Mouse (Mus musculus): ENCODE measurements around the gene Abo. TPM values are rescaled to one million over a fixed set of nuclear protein-coding genes. Genes with fewer than 3 reads are reported as not detected.
"Not testable (repeated sequence)": the region's sequence is repeated elsewhere in the genome, so short reads cannot be mapped to it uniquely, and the experiment has no call there.

The Abo gene
- polyA plus RNA-seq, 1 experiment from 2014 or later = not detected

DNA sequence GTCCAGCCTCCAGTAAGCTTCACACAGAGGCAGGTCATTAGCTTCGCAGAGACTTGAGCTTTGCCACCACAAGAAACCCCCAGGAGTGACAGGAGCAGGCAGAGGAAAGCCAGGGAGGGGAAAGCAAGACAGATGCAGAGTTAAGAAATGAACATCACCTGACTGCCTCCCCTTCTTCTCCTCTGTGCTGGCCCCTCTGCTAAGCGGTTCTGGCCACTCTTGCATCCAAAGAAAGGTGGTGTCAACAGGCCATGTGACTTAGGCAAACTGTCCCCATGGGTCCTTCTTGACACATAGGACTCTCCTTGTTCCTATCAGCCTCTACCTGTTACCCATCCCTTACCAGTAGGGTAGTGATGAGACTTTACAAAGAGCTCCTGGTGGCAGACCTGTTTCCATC lies 41.2 kb upstream of the Abo start:
- H3K9me3 ChIP-seq = no peaks in the 10 kb centered on the region
- H3K4me3 ChIP-seq = no peak overlapping the region

GRCm38 (mm10) chr2:26903311-26903710 lies 38.5 kb upstream of the Abo start:
- peaks cover 36% of the 10 kb centered on the region for H3K4me1 ChIP-seq
- H3K36me3 ChIP-seq (replicated peaks) = peaks cover 34% of the 10 kb centered on the region
- ATAC-seq (replicated peaks) = no peak
- 16% methylated on average over 7 of the region's 7 CpGs for WGBS
- H3K9ac ChIP-seq = peak overlapping the region; percentile 63
- peak overlapping the region; percentile 89 for H3K27ac ChIP-seq
- H3K27me3 ChIP-seq (replicated peaks) = no peaks in the 10 kb centered on the region
- peak overlapping the region; percentile 69 for H3K4me2 ChIP-seq
- H3K9me3 ChIP-seq = no peaks in the 10 kb centered on the region
- H3K4me3 ChIP-seq = peak overlapping the region; percentile 76

More for the DNA sequence above, 41.2 kb upstream of the Abo start:
- no peaks in the 10 kb centered on the region for H3K27me3 ChIP-seq (replicated peaks)
- H3K36me3 ChIP-seq (replicated peaks) = peaks cover 25% of the 10 kb centered on the region; the same call in 1 of the 2 replicates
- no peak overlapping the region for H3K27ac ChIP-seq
- no peak overlapping the region for H3K4me2 ChIP-seq
- WGBS = 87% methylated on average over 2 of the region's 2 CpGs
- ATAC-seq (replicated peaks) = no peak
- H3K9ac ChIP-seq = no peak overlapping the region
- peaks cover 48% of the 10 kb centered on the region for H3K4me1 ChIP-seq

DNA sequence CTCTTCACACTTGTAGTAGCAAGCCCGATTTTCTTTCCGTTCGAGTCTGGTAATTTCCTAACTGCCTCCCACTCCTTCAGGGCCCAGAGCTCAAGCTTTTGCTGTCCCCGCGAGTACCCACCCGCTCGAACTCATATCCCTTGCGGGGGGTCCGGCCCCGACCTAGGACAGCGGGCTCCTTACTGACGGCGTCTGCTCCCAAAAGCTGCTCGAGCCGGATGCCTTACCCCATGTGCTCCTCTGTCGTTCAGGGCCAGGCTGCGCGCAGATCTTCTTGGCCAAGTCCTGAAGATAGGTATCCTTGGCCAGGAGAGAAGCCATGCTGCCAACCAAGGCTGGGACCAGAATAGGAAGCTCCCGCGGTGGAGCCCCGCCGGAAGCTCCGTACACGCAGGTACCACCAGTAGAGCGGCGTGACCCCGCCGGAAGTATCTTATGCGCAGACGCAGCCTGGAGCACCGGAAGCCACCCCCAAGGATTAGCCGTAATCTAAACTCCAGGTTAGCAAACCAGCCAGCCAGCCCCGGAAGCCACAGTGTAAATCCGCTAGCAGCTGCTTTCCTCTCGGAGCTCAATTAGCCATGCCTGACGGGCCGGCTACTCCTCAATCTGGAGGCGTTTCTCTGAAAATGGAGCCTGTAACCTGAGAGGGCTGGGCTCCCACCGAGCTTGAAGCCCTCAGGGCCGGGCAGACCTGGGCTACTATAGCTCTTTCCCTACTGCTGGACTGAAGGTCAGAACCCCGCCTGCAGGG lies 37.9 kb upstream of the Abo start, which contains the start of gene Surf6:
Surf6 (minus strand) TSS at position 413 of the 754 bp plus-strand sequence.
- H3K36me3 ChIP-seq (replicated peaks) = peaks cover 35% of the 10 kb centered on the region
- H3K27ac ChIP-seq = peak within 1 kb of the TSS; percentile 89
- no peaks in the 10 kb centered on the region for H3K9me3 ChIP-seq
- H3K4me1 ChIP-seq = peaks cover 31% of the 10 kb centered on the region
- under 1% methylated on average over 41 of the region's 41 CpGs for WGBS
- peak within 1 kb of the TSS; percentile 69 for H3K4me2 ChIP-seq
- peak; percentile 96 for ATAC-seq (replicated peaks)
- no peaks in the 10 kb centered on the region for H3K27me3 ChIP-seq (replicated peaks)
- H3K4me3 ChIP-seq = peak within 1 kb of the TSS; percentile 76
- peak within 1 kb of the TSS; percentile 71 for H3K9ac ChIP-seq

GRCm38 (mm10) chr2:26901834-26902400 lies 37.1 kb upstream of the Abo start:
- H3K27ac ChIP-seq = no peak overlapping the region
- no peaks in the 10 kb centered on the region for H3K27me3 ChIP-seq (replicated peaks)
- peak overlapping the region; percentile 71 for H3K9ac ChIP-seq
- peak overlapping the region; percentile 76 for H3K4me3 ChIP-seq
- no peaks in the 10 kb centered on the region for H3K9me3 ChIP-seq
- H3K4me2 ChIP-seq = peak overlapping the region; percentile 69
- 10% methylated on average over 7 of the region's 7 CpGs for WGBS
- ATAC-seq (replicated peaks) = no peak
- H3K4me1 ChIP-seq = peaks cover 27% of the 10 kb centered on the region
- H3K36me3 ChIP-seq (replicated peaks) = peaks cover 33% of the 10 kb centered on the region

DNA sequence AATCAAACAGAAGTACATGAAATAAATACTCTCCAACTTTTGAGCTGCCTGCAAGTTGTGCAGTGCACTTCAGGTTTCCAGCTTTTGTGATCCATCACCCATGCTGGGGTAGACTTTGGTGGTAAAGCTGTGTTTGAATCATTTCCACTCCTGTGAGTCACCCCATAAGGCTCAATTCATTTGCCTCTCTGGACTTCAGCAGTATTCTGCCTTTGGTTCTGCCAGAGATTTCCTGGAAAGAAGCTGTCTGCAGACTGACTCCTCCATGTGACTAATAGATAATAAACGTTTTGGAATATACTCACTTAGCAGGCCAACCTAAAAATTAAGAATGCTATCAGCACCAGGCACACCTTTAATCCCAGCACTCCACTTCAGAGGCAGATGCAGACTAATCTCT lies 36.0 kb upstream of the Abo start:
- Histone ChIP-seq H3K4me2 (no peak overlapping the region), H3K27ac (no peak overlapping the region), H3K27me3 (replicated peaks) (no peaks in the 10 kb centered on the region), H3K9me3 (no peaks in the 10 kb centered on the region), H3K9ac (no peak overlapping the region), H3K4me3 (no peak overlapping the region), H3K36me3 (replicated peaks) (peaks cover 36% of the 10 kb centered on the region), H3K4me1 (peaks cover 27% of the 10 kb centered on the region)
- WGBS = 92% methylated on average over 1 of the region's 1 CpGs
- no peak for ATAC-seq (replicated peaks)

DNA sequence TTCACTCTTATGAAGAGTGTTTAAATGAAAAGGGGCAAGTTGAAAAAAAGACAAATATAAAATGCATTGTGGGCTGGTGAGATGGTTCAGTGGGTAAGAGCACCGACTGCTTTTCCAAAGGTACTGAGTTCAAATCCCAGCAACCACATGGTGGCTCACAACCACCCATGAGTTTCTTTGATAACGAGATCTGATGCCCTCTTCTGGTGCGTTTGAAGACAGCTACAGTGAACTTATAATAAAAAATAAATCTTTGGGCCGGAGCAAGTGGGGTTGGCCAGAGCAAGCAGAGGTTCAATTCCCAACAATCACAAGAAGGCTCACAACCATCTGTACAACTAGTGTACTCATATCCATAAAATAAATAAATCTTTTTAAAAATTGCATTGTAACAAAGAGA lies 31.1 kb upstream of the Abo start:
- WGBS = 94% methylated on average over 4 of the region's 4 CpGs
- no peaks in the 10 kb centered on the region for H3K9me3 ChIP-seq
- H3K9ac ChIP-seq = no peak overlapping the region
- H3K4me3 ChIP-seq = no peak overlapping the region
- H3K36me3 ChIP-seq (replicated peaks) = peaks cover 65% of the 10 kb centered on the region
- no peak overlapping the region for H3K27ac ChIP-seq
- H3K4me2 ChIP-seq = no peak overlapping the region
- peaks cover 3% of the 10 kb centered on the region for H3K4me1 ChIP-seq
- H3K27me3 ChIP-seq (replicated peaks) = no peaks in the 10 kb centered on the region
- no peak for ATAC-seq (replicated peaks)

DNA sequence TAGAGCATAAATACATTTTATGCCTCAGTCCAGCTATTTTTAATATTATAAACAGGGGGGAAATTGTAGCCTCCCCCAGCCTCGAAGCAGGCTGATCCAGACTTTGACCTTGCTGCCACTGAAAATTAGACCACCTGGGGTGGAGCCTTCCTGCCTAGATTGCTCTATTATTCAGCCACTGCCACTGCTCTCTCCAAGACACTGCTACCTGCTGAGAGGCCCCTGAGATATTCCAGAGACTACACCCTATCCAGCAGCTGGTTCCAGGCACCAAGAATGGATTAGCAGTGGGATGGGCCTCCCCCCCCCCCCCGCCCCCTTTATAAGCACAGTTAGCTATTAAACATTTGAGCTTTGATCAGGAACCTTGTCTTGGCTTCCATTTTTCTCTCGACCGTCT lies 21.4 kb upstream of the Abo start:
- not testable (repeated sequence) for ATAC-seq (replicated peaks); H3K9ac ChIP-seq; H3K27me3 ChIP-seq (replicated peaks); H3K4me1 ChIP-seq; H3K4me2 ChIP-seq; H3K4me3 ChIP-seq; H3K27ac ChIP-seq; H3K9me3 ChIP-seq
- 49% methylated on average over 4 of the region's 4 CpGs for WGBS
- H3K36me3 ChIP-seq (replicated peaks) = peaks cover 21% of the 10 kb centered on the region; the same call in 1 of the 2 replicates

DNA sequence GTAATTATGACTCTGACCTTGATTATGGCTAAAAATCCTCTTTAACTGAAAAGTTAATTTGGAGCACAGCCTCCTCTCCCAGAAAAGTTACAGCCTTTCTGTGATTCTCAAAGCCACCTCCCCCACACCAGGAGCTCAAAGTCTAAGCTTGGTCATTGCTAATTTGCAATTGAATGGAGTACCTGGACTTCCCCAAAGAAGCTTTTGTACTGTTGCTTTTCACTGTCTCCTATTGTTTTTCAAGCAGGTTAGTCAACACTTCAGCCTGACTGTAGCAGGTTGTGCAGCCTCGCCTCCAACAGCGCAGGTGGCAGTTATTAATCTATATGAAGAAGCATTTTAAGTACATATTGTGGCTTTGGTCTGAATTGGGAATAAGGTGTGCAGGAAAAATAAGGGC lies 20.8 kb upstream of the Abo start:
- H3K9ac ChIP-seq; ATAC-seq (replicated peaks); H3K4me1 ChIP-seq; H3K4me2 ChIP-seq; H3K27ac ChIP-seq; H3K9me3 ChIP-seq; H3K27me3 ChIP-seq (replicated peaks); H3K4me3 ChIP-seq: not testable (repeated sequence)
- peaks cover 16% of the 10 kb centered on the region; the same call in 1 of the 2 replicates for H3K36me3 ChIP-seq (replicated peaks)
- WGBS = 69% methylated on average over 2 of the region's 2 CpGs

DNA sequence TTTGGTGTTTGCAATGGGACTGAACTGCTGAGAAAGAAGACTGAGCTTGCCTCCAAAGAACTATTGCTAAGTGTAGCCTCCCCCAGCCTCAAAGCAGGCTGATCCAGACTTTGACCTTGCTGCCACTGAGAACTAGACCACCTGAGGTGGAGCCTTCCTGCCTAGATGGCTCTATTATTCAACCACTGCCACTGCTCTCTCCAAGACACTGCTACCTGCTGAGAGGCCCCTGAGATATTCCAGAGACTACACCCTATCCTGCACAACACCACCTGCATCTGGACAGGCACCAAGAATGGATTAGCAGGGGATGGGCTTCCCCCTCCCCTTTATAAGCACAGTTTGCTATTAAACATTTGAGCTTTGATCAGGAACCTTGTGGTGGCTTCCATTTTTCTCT lies 13.8 kb upstream of the Abo start:
- Histone ChIP-seq H3K9ac (no peak overlapping the region), H3K4me2 (no peak overlapping the region), H3K36me3 (replicated peaks) (no peaks in the 10 kb centered on the region), H3K27ac (no peak overlapping the region), H3K4me3 (no peak overlapping the region), H3K27me3 (replicated peaks) (no peaks in the 10 kb centered on the region), H3K9me3 (no peaks in the 10 kb centered on the region), H3K4me1 (no peaks in the 10 kb centered on the region)
- ATAC-seq (replicated peaks) = no peak

DNA sequence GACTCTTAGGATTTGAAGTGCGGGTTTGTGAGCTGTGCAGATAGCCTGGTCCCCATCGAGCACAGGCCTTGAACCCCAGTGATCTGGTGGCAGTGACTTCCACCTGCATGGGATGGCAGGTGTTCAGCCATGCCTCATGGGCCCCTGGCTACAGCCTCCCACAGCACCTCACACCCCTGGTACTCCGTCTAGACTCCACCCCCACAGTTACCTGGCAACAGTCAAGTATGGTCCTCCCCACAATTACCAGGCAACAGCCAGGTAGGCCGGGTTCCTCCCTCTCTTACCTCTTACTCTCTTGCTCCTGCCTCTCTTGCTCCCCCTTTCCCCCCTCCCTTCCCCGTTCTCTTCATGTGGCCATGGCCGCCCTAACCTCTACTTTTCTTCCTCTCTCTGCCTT lies 5.9 kb upstream of the Abo start:
- Histone ChIP-seq H3K36me3 (replicated peaks) (no peaks in the 10 kb centered on the region), H3K4me1 (no peaks in the 10 kb centered on the region), H3K27ac (no peak overlapping the region), H3K4me3 (no peak overlapping the region), H3K4me2 (no peak overlapping the region), H3K9me3 (no peaks in the 10 kb centered on the region), H3K9ac (no peak overlapping the region), H3K27me3 (replicated peaks) (no peaks in the 10 kb centered on the region)
- ATAC-seq (replicated peaks) = no peak
- WGBS = 62% methylated on average over 6 of the region's 6 CpGs

- Histone ChIP-seq H3K4me2 (no peak overlapping the region), H3K9ac (no peak overlapping the region), H3K27ac (no peak overlapping the region), H3K27me3 (replicated peaks) (no peaks in the 10 kb centered on the region), H3K4me1 (no peaks in the 10 kb centered on the region), H3K4me3 (no peak overlapping the region), H3K9me3 (no peaks in the 10 kb centered on the region), H3K36me3 (replicated peaks) (no peaks in the 10 kb centered on the region)
- ATAC-seq (replicated peaks) = no peak
- WGBS = 72% methylated on average over 3 of the region's 3 CpGs
Measured at GRCm38 (mm10) chr2:26862856-26863255, 1.9 kb downstream of the Abo start.

- no peaks in the 10 kb centered on the region for H3K36me3 ChIP-seq (replicated peaks)
- H3K4me1 ChIP-seq = no peaks in the 10 kb centered on the region
- H3K27me3 ChIP-seq (replicated peaks) = no peaks in the 10 kb centered on the region
- no peak overlapping the region for H3K4me3 ChIP-seq
- no peaks in the 10 kb centered on the region for H3K9me3 ChIP-seq
- WGBS = 48% methylated on average over 2 of the region's 2 CpGs
- no peak for ATAC-seq (replicated peaks)
- no peak overlapping the region for H3K4me2 ChIP-seq
- H3K27ac ChIP-seq = no peak overlapping the region
- H3K9ac ChIP-seq = no peak overlapping the region
Measured at GRCm38 (mm10) chr2:26847706-26848105, 17.1 kb downstream of the Abo start.

GRCm38 (mm10) chr2:26832478-26832877 lies 32.3 kb downstream of the Abo start:
- Histone ChIP-seq H3K36me3 (replicated peaks) (no peaks in the 10 kb centered on the region), H3K9ac (no peak overlapping the region), H3K27ac (no peak overlapping the region), H3K4me1 (no peaks in the 10 kb centered on the region), H3K4me3 (no peak overlapping the region), H3K4me2 (no peak overlapping the region), H3K27me3 (replicated peaks) (no peaks in the 10 kb centered on the region), H3K9me3 (no peaks in the 10 kb centered on the region)
- 87% methylated on average over 2 of the region's 2 CpGs for WGBS
- no peak for ATAC-seq (replicated peaks)

Measured in midbrain, embryonic 15.5 days (tissue).